Mouse (Mus musculus) intestine, postnatal 0 days (tissue): Measurements from ENCODE around the gene Kctd20. TPM values are rescaled to one million over a fixed set of nuclear protein-coding genes. Genes with fewer than 3 reads are reported as not detected.

Experiments
- ATAC-seq: fragments of 200-750 bp; cut with Nextera tagmentation; 2 replicates; pipeline ENCODE4 v1.8.0; 2017; ENCODE audit warnings: mild to moderate bottlenecking, moderate TSS enrichment, moderate library complexity
- H3K27ac ChIP-seq: fragments of 300-500 bp; sonication (generic); 2 replicates; pipeline ENCODE4 v1.5.1; 2014; ENCODE audit warnings: mild to moderate bottlenecking, low read depth, low read length, moderate library complexity
- H3K27me3 ChIP-seq: fragments of 300-500 bp; sonication (generic); replicated peaks from 2 replicates; pipeline ENCODE4 v1.6.1; 2014; ENCODE audit warnings: low read length, mixed read lengths; ENCODE audit not compliant: control insufficient read depth, insufficient read depth
- H3K36me3 ChIP-seq: fragments of 300-500 bp; sonication (generic); 2 replicates; pipeline ENCODE4 v1.6.1; 2014; ENCODE audit warnings: mild to moderate bottlenecking, moderate library complexity; ENCODE audit not compliant: control insufficient read depth, insufficient read depth
- H3K4me1 ChIP-seq: fragments of 300-500 bp; sonication (generic); replicated peaks from 2 replicates; pipeline ENCODE4 v1.6.1; 2014; ENCODE audit warnings: antibody characterized with exemption, low read length, mixed read lengths; ENCODE audit not compliant: control insufficient read depth, insufficient read depth
- H3K4me2 ChIP-seq: fragments of 300-500 bp; sonication (generic); replicated peaks from 2 replicates; pipeline ENCODE4 v1.6.1; 2014; ENCODE audit warnings: low read depth, mild to moderate bottlenecking, moderate library complexity
- H3K4me3 ChIP-seq: fragments of 300-500 bp; sonication (generic); 2 replicates; pipeline ENCODE4 v1.5.1; 2014; ENCODE audit warnings: low read depth, low read length
- H3K9ac ChIP-seq: fragments of 300-500 bp; sonication (generic); 2 replicates; pipeline ENCODE4 v1.6.1; 2014; ENCODE audit warnings: mild to moderate bottlenecking, low read depth, low read length
- H3K9me3 ChIP-seq: fragments of 300-500 bp; sonication (generic); 2 replicates; pipeline ENCODE4 v1.6.1; 2016; ENCODE audit warnings: mixed run types; ENCODE audit not compliant: control insufficient read depth
- CTCF ChIP-seq: sonication (generic); IDR thresholded peaks from 2 replicates; pipeline ENCODE4 v1.5.1; 2016; ENCODE audit warnings: low read depth, mild to moderate bottlenecking, control low read depth, antibody characterized with exemption, moderate library complexity
- WGBS: fragments of 180-500 bp; shearing (Covaris S2); extraction: QIAGEN DNeasy Blood & Tissue Kit; methylation state at CpG from one replicate; pipeline ENCODE4 v1.1.7; 2014; 5-methylcytosine and 5-hydroxymethylcytosine counted together
- polyA plus RNA-seq: library from polyadenylated mRNA; unstranded; fragments of >200 nt; fragmentation: Nextera tagmentation; extraction: Ambion mirVana; gene quantifications from 2 replicates; pipeline ENCODE4 v1.2.1, GENCODE M21; 2015

The Kctd20 gene
- polyA plus RNA-seq, 1 experiment from 2014 or later, result 25.6 TPM

- Histone ChIP-seq H3K9me3 (no peaks in the 10 kb centered on the region), H3K4me3 (peak within 1 kb of the TSS; percentile 89), H3K4me1 (no peaks in the 10 kb centered on the region), H3K9ac (peak within 1 kb of the TSS; percentile 93), H3K27me3 (no peaks in the 10 kb centered on the region), H3K36me3 (no peaks in the 10 kb centered on the region), H3K4me2 (peak within 1 kb of the TSS; percentile 87), H3K27ac (peak within 1 kb of the TSS; percentile 90)
- TF ChIP-seq CTCF, result no peak
- peak; percentile 90 for ATAC-seq
- WGBS, result under 1% methylated on average over 58 of the region's 65 CpGs
These were observed 56.0 kb downstream of the Kctd20 start, which contains the start of gene Stk38 for GRCm38 (mm10) chr17:29007641-29008325. Gene Stk38 (minus strand): TSS chr17:29007995.

- H3K4me3 ChIP-seq, result peak overlapping the region; percentile 89
- ATAC-seq, result no peak
- no peaks in the 10 kb centered on the region for H3K4me1 ChIP-seq
- H3K27ac ChIP-seq, result peak overlapping the region; percentile 90
- H3K4me2 ChIP-seq, result peak overlapping the region; percentile 87
- H3K9me3 ChIP-seq, result no peaks in the 10 kb centered on the region
- 14% methylated on average over 8 of the region's 8 CpGs for WGBS
- no peak for TF ChIP-seq CTCF
- H3K9ac ChIP-seq, result peak overlapping the region; percentile 93; the same call in 1 of the 2 replicates
- H3K36me3 ChIP-seq, result no peaks in the 10 kb centered on the region
- H3K27me3 ChIP-seq, result no peaks in the 10 kb centered on the region
These were observed 56.5 kb downstream of the Kctd20 start for GRCm38 (mm10) chr17:29008326-29008650.

GRCm38 (mm10) chr17:29009181-29009580 is 57.4 kb downstream of the Kctd20 start:
- Histone ChIP-seq H3K36me3 (no peaks in the 10 kb centered on the region), H3K4me3 (no peak overlapping the region), H3K9me3 (no peaks in the 10 kb centered on the region), H3K9ac (no peak overlapping the region), H3K27me3 (no peaks in the 10 kb centered on the region), H3K4me2 (no peak overlapping the region), H3K4me1 (no peaks in the 10 kb centered on the region), H3K27ac (no peak overlapping the region)
- TF ChIP-seq CTCF, result no peak
- ATAC-seq, result no peak
- 84% methylated on average over 4 of the region's 4 CpGs for WGBS

- H3K4me2 ChIP-seq, result no peak overlapping the region
- no peak for TF ChIP-seq CTCF
- no peaks in the 10 kb centered on the region for H3K9me3 ChIP-seq
- H3K4me1 ChIP-seq, result no peaks in the 10 kb centered on the region
- H3K36me3 ChIP-seq, result no peaks in the 10 kb centered on the region
- no peak overlapping the region for H3K9ac ChIP-seq
- no peak for ATAC-seq
- H3K4me3 ChIP-seq, result no peak overlapping the region
- H3K27ac ChIP-seq, result no peak overlapping the region
- H3K27me3 ChIP-seq, result no peaks in the 10 kb centered on the region
These were observed 62.5 kb downstream of the Kctd20 start for GRCm38 (mm10) chr17:29014235-29014634.

- Histone ChIP-seq H3K4me3 (no peak overlapping the region), H3K4me1 (no peaks in the 10 kb centered on the region), H3K4me2 (no peak overlapping the region), H3K27me3 (no peaks in the 10 kb centered on the region), H3K9me3 (no peaks in the 10 kb centered on the region), H3K27ac (no peak overlapping the region), H3K9ac (no peak overlapping the region), H3K36me3 (no peaks in the 10 kb centered on the region)
- ATAC-seq, result no peak
- peak; percentile 72 for TF ChIP-seq CTCF
- 43% methylated on average over 2 of the region's 2 CpGs for WGBS
These were observed 63.9 kb downstream of the Kctd20 start for GRCm38 (mm10) chr17:29015638-29016037.

GRCm38 (mm10) chr17:29016705-29017104 is 65.0 kb downstream of the Kctd20 start:
- Histone ChIP-seq H3K9ac (no peak overlapping the region), H3K27ac (no peak overlapping the region), H3K4me3 (no peak overlapping the region), H3K4me2 (no peak overlapping the region), H3K36me3 (no peaks in the 10 kb centered on the region), H3K9me3 (no peaks in the 10 kb centered on the region), H3K4me1 (no peaks in the 10 kb centered on the region), H3K27me3 (no peaks in the 10 kb centered on the region)
- TF ChIP-seq CTCF, result no peak
- 54% methylated on average over 4 of the region's 4 CpGs for WGBS
- ATAC-seq, result peak; percentile 32; the same call in 1 of the 2 replicates
